Mouse (Mus musculus): ENCODE data around the gene Polh. TPM values are rescaled to one million over a fixed set of nuclear protein-coding genes. Genes with fewer than 3 reads are reported as not detected.
A peak's percentile ranks its signal among the peaks of the same experiment; 100 is the strongest.

Gene Polh
- polyA plus RNA-seq, 1 experiment from 2014 or later = 14.0 TPM

DNA sequence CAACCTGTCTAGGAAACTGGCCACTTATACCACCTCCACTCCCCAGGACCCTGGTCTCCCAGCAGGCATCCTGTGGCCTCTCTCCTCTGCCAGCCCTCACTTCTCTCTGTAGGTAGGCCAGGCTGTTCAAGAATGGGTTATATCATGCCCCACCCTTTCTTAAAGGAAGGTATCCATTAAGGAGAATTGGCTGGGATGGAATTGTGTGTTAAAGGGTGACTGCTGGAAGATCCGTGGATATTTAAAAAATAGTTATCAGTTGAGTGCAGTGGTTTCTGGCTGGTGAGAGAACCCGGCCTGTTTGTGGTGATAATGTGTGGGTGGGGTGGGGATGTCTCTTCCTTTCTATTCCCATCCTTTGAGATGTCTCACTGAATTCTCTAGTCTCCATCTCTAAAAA lies 43.2 kb downstream of the Polh start:
- Histone ChIP-seq H3K9me3 (ENCODE audit: control insufficient read depth, low read length) (no peaks in the 10 kb centered on the region), H3K36me3 (ENCODE audit: control insufficient read depth, insufficient read depth, low read length) (no peaks in the 10 kb centered on the region), H3K4me3 (ENCODE audit: low read depth, low read length) (no peak overlapping the region), H3K27me3 (ENCODE audit: control insufficient read depth, insufficient read depth, low read length) (no peaks in the 10 kb centered on the region), H3K4me1 (replicated peaks; ENCODE audit: control insufficient read depth, insufficient read depth, low read length) (no peaks in the 10 kb centered on the region), H3K9ac (ENCODE audit: low read length) (no peak overlapping the region), H3K4me2 (ENCODE audit: low read depth, low read length, severe bottlenecking) (no peak overlapping the region), H3K27ac (ENCODE audit: low read depth, low read length) (no peak overlapping the region)
- 65% methylated on average over 2 of the region's 2 CpGs for WGBS
- DNase-seq (ENCODE audit: low spot score) = no peak
- no peak for ATAC-seq (replicated peaks; ENCODE audit: low FRiP score)

DNA sequence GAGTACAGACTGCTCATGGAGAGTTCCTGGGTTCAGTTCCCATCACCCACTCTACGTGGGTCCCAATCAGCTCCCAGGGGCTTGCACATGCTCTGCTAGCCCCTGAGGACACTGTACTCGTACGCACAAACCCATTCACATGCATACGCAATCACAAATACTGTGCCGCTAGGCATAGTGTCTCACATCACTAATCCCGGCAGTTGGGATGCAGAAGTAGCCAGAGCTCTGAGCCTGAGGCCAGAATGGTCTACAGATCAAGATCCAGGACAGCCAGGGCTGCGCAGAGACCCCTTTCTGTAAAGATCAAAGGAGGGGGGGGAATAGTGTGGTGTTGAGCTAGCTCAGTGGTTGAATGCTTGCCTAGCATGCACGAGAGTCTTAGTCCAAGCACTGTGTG lies 45.3 kb downstream of the Polh start:
- no peak overlapping the region for H3K4me3 ChIP-seq (ENCODE audit: low read depth, low read length)
- H3K27me3 ChIP-seq (ENCODE audit: control insufficient read depth, insufficient read depth, low read length) = no peaks in the 10 kb centered on the region
- no peaks in the 10 kb centered on the region; the same call in 1 of the 2 replicates for H3K4me1 ChIP-seq (replicated peaks; ENCODE audit: control insufficient read depth, insufficient read depth, low read length)
- WGBS = 84% methylated on average over 8 of the region's 8 CpGs
- H3K27ac ChIP-seq (ENCODE audit: low read depth, low read length) = no peak overlapping the region
- H3K9ac ChIP-seq (ENCODE audit: low read length) = no peak overlapping the region
- DNase-seq (ENCODE audit: low spot score) (no peak), ATAC-seq (replicated peaks; ENCODE audit: low FRiP score) (no peak)
- H3K36me3 ChIP-seq (ENCODE audit: control insufficient read depth, insufficient read depth, low read length) = no peaks in the 10 kb centered on the region
- H3K9me3 ChIP-seq (ENCODE audit: control insufficient read depth, low read length) = no peaks in the 10 kb centered on the region
- no peak overlapping the region for H3K4me2 ChIP-seq (ENCODE audit: low read depth, low read length, severe bottlenecking)

DNA sequence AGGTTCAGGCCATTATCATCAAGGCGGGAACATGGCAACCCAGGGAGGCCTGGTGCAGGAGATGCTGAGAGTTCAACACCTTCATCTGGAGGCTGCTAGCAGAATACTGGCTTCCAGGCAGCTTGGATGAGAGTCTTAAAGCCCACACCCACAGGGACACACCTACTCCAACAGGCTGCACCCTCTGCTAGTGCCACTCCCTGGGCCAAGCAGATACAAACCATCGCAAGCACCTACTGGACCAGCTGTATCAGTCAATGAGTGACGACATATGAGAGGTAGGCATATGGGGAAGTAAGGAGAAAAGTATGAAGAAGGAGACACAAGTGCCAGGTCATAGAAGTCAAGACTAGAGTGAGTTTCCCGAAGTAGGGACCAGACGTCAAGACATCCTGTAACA lies 45.8 kb downstream of the Polh start:
- Histone ChIP-seq H3K4me2 (ENCODE audit: low read depth, low read length, severe bottlenecking) (no peak overlapping the region), H3K9me3 (ENCODE audit: control insufficient read depth, low read length) (no peaks in the 10 kb centered on the region), H3K27ac (ENCODE audit: low read depth, low read length) (no peak overlapping the region), H3K9ac (ENCODE audit: low read length) (no peak overlapping the region), H3K27me3 (ENCODE audit: control insufficient read depth, insufficient read depth, low read length) (no peaks in the 10 kb centered on the region), H3K4me3 (ENCODE audit: low read depth, low read length) (no peak overlapping the region), H3K4me1 (replicated peaks; ENCODE audit: control insufficient read depth, insufficient read depth, low read length) (no peaks in the 10 kb centered on the region; the same call in 1 of the 2 replicates), H3K36me3 (ENCODE audit: control insufficient read depth, insufficient read depth, low read length) (no peaks in the 10 kb centered on the region)
- WGBS = 87% methylated on average over 5 of the region's 5 CpGs
- no peak for ATAC-seq (replicated peaks; ENCODE audit: low FRiP score)
- no peak for DNase-seq (ENCODE audit: low spot score)

DNA sequence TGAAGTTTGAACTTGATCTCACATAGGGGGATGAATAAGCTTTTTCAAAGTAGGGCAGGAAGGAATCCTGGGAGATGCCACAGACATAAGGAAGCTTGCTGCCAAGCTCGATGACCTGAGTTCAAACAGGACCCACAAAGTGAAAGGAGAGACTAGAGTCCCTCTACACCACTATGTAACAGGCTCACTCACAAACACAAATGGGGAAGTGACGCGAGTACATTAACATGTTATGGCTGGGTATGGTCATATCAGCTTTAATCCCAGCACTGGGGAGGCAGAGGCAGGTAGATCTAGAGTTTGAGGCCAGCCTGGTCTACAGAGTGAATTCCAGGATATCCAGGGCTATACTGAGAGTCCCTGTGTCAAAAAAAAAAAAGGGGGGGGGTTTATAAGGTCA lies 48.1 kb downstream of the Polh start:
- H3K4me3 ChIP-seq (ENCODE audit: low read depth, low read length) = no peak overlapping the region
- H3K27ac ChIP-seq (ENCODE audit: low read depth, low read length) = no peak overlapping the region
- no peaks in the 10 kb centered on the region for H3K27me3 ChIP-seq (ENCODE audit: control insufficient read depth, insufficient read depth, low read length)
- no peak overlapping the region for H3K4me2 ChIP-seq (ENCODE audit: low read depth, low read length, severe bottlenecking)
- ATAC-seq (replicated peaks; ENCODE audit: low FRiP score) = no peak
- H3K36me3 ChIP-seq (ENCODE audit: control insufficient read depth, insufficient read depth, low read length) = no peaks in the 10 kb centered on the region
- no peak overlapping the region for H3K9ac ChIP-seq (ENCODE audit: low read length)
- no peak for DNase-seq (ENCODE audit: low spot score)
- WGBS = 99% methylated on average over 3 of the region's 3 CpGs
- H3K9me3 ChIP-seq (ENCODE audit: control insufficient read depth, low read length) = no peaks in the 10 kb centered on the region
- no peaks in the 10 kb centered on the region; the same call in 1 of the 2 replicates for H3K4me1 ChIP-seq (replicated peaks; ENCODE audit: control insufficient read depth, insufficient read depth, low read length)

DNA sequence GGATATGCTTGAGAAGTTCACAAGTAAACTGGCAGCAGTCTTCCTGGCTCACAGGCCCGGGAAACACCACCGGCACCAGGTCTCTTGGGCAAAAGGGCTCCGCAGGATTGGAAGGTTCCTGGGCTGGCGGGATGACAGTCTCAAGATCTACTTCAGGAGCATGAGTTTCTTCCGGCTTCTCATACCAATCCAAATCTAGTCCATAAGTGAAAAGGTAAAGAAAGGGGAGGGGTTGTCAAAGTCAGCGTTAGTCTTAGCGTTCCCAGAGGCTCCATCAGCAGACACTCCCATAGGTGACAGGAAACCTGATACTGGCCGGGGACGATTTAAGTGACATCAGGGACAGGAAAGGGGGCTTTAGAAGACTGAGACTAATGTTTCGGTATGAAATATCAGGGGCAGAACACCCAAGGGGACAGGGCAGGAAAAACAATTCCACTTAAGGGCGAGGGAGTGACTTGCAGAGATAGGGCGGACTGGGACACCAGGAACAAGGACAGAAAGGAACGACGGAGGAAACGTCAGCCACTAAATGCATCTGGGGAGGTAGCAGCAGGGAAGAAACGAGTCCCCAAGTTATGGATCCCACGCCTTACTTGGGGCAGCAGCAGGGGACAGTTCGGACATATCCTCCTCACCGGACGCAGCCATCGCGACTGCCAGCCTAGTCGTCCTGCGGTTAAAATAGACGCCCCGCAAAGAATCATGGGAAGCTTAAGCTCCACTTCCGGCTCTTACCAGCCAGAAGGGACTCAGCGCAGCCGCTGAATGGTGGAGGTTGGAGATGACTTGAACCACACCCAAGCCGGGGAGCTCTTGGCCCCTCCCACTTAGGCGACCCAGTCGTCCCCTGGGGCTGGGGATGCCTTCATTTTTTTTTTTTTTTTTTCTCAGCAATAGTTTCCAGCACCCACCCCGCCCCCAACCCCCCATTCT lies 49.3 kb downstream of the Polh start, which contains the start of gene Mad2l1bp:
TSS of gene Mad2l1bp (minus strand) at position 707 of the 936 bp plus-strand sequence.
- H3K27ac ChIP-seq (ENCODE audit: low read depth, low read length) = no peak within 1 kb of the TSS; the same call in 1 of the 2 replicates
- H3K36me3 ChIP-seq (ENCODE audit: control insufficient read depth, insufficient read depth, low read length) = no peaks in the 10 kb centered on the region
- peak within 1 kb of the TSS; percentile 87 for H3K4me2 ChIP-seq (ENCODE audit: low read depth, low read length, severe bottlenecking)
- peak within 1 kb of the TSS; percentile 81 for H3K9ac ChIP-seq (ENCODE audit: low read length)
- peak within 1 kb of the TSS; percentile 60 for H3K4me3 ChIP-seq (ENCODE audit: low read depth, low read length)
- ATAC-seq (replicated peaks; ENCODE audit: low FRiP score) = peak; percentile 92
- no peaks in the 10 kb centered on the region for H3K9me3 ChIP-seq (ENCODE audit: control insufficient read depth, low read length)
- no peaks in the 10 kb centered on the region for H3K27me3 ChIP-seq (ENCODE audit: control insufficient read depth, insufficient read depth, low read length)
- peak; percentile 92 for DNase-seq (ENCODE audit: low spot score)
- no peaks in the 10 kb centered on the region; the same call in 1 of the 2 replicates for H3K4me1 ChIP-seq (replicated peaks; ENCODE audit: control insufficient read depth, insufficient read depth, low read length)
- WGBS = 8% methylated on average over 33 of the region's 33 CpGs

DNA sequence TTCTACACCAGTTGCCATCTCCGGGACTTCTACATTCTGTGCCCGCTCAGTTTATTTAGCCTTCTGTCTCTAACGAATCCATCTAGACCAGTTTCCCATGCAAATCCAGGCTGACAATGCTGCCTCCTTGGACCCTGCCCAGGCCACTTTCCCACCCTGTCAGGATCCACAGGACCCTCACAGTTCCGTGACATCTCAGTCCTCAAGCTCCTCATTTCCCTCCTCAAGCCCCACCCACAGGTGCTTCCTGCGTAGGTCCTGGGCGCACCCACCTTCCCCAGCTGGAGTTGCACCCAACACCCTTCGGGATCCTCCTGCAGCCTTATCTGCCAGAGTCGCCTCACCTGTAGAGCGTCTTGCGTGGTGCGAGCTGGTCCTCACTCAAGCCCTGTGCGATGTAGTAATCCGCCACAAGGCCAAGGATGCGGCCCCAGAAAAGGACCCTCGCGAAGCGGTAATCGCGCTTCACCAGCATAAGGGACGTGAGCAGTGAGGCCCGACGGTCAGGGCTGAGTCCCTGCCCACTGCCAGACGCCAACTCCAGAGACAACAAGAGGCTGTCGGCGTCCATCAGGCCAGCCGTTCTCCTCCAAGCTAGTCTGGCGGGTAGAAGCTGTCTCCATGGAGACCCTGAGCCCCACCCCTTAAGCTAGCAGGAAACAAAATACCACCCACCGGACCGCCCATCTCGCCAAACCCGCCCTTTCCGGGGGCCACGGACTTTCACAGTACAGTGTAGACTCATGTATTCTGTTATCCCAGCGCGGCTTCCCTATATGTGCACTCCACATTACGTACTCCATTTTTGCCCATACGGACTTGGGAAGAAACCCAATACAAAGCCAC lies 58.6 kb downstream of the Polh start, which contains the start of gene Rsph9:
TSS of gene Rsph9 (minus strand) at position 639 of the 846 bp plus-strand sequence.
- peak within 1 kb of the TSS; percentile 42 for H3K4me3 ChIP-seq (ENCODE audit: low read depth, low read length)
- H3K36me3 ChIP-seq (ENCODE audit: control insufficient read depth, insufficient read depth, low read length) = no peaks in the 10 kb centered on the region; the same call in 1 of the 2 replicates
- H3K27ac ChIP-seq (ENCODE audit: low read depth, low read length) = no peak within 1 kb of the TSS
- H3K9me3 ChIP-seq (ENCODE audit: control insufficient read depth, low read length) = no peaks in the 10 kb centered on the region
- peak within 1 kb of the TSS; percentile 85 for H3K4me2 ChIP-seq (ENCODE audit: low read depth, low read length, severe bottlenecking)
- peaks cover 10% of the 10 kb centered on the region; the same call in 1 of the 2 replicates for H3K4me1 ChIP-seq (replicated peaks; ENCODE audit: control insufficient read depth, insufficient read depth, low read length)
- peak; percentile 88 for DNase-seq (ENCODE audit: low spot score)
- peak; percentile 94 for ATAC-seq (replicated peaks; ENCODE audit: low FRiP score)
- 7% methylated on average over 37 of the region's 37 CpGs for WGBS
- peak within 1 kb of the TSS; percentile 61 for H3K9ac ChIP-seq (ENCODE audit: low read length)
- no peaks in the 10 kb centered on the region for H3K27me3 ChIP-seq (ENCODE audit: control insufficient read depth, insufficient read depth, low read length)

DNA sequence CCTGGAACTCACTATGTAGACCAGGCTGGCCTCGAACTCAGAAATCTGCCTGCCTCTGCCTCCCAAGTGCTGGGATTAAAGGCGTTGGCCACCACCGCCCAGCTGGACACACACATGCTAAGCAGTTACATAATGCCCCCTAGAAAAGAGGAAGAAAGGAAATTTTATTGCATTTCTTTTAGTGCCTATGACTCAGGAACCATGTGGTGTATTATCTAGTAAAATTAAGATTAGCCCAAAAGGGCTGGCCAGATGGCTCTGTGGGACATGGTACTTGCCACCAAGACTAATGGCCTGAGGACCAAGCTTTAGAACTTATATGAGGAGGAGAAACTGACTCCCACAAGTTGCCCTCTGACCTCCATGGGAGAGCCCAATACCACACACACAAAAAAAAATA lies 62.6 kb downstream of the Polh start:
- WGBS = 83% methylated on average over 3 of the region's 3 CpGs
- Histone ChIP-seq H3K27ac (ENCODE audit: low read depth, low read length) (no peak overlapping the region), H3K27me3 (ENCODE audit: control insufficient read depth, insufficient read depth, low read length) (no peaks in the 10 kb centered on the region), H3K4me2 (ENCODE audit: low read depth, low read length, severe bottlenecking) (no peak overlapping the region), H3K36me3 (ENCODE audit: control insufficient read depth, insufficient read depth, low read length) (no peaks in the 10 kb centered on the region; the same call in 1 of the 2 replicates), H3K9me3 (ENCODE audit: control insufficient read depth, low read length) (no peaks in the 10 kb centered on the region), H3K4me3 (ENCODE audit: low read depth, low read length) (no peak overlapping the region), H3K4me1 (replicated peaks; ENCODE audit: control insufficient read depth, insufficient read depth, low read length) (peaks cover 10% of the 10 kb centered on the region; the same call in 1 of the 2 replicates), H3K9ac (ENCODE audit: low read length) (no peak overlapping the region)
- no peak for DNase-seq (ENCODE audit: low spot score)
- ATAC-seq (replicated peaks; ENCODE audit: low FRiP score) = no peak

DNA sequence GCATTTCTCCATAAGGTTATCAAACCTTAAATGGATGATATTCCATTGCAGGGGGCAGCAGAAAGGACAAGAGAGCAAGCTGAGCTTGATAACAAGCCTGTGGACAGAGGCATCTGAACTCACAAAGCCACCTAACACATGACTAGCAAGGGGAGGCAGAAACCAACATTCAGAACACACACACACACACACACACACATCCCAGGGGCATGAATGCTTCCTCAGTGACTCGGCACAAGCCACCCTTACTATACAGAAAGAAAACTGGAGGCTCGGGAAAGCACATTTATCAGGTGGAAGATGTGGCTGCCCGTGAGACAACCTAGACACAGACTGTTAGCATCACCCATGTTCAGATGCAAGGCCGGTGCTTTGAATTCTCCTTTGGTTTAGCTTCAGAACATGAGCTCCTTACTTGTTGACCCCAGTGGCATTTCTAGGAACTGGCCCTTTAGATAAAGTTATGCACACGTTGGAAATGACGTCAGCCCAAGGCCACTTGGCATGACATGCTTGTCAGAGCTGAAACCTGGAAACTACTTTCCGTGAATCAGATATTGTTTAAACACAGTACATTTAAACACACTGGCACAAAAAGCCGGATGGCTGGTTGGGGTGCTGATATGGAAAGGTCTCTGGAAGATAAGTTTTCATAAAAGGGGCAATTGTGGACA lies 63.7 kb downstream of the Polh start:
- Histone ChIP-seq H3K36me3 (ENCODE audit: control insufficient read depth, insufficient read depth, low read length) (no peaks in the 10 kb centered on the region), H3K9ac (ENCODE audit: low read length) (no peak overlapping the region), H3K27ac (ENCODE audit: low read depth, low read length) (no peak overlapping the region), H3K4me1 (replicated peaks; ENCODE audit: control insufficient read depth, insufficient read depth, low read length) (peaks cover 7% of the 10 kb centered on the region; the same call in 1 of the 2 replicates), H3K9me3 (ENCODE audit: control insufficient read depth, low read length) (no peaks in the 10 kb centered on the region), H3K4me2 (ENCODE audit: low read depth, low read length, severe bottlenecking) (no peak overlapping the region), H3K27me3 (ENCODE audit: control insufficient read depth, insufficient read depth, low read length) (no peaks in the 10 kb centered on the region), H3K4me3 (ENCODE audit: low read depth, low read length) (no peak overlapping the region)
- no peak for ATAC-seq (replicated peaks; ENCODE audit: low FRiP score)
- 88% methylated on average over 8 of the region's 8 CpGs for WGBS
- no peak for DNase-seq (ENCODE audit: low spot score)
